Comparison of ENCODE assay signal across 15 mouse cellular contexts in the genomic region with DNA sequence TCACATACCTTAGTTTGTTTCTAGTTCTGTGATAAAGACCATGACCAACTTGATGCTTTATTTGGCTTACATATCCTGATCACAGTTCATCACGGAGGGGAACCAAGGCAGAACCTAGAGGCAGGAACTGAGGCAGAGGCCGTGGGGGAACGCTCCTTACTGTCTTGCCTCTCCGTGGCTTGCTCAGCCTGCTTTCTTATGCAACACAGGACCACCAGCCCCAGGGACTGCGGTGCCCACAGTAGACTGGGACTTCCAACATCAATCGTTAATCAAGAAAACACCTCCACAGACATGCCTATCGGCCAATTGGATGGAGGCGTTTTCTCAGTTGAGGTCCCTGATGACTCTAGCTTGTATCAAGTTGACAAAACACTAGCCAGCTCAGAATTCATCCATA.
"Had no signal": no experiment of that assay in that cellular context is flagged by ENCODE, and none has a peak within 500 bp of the region (broad histone marks: within the 10 kb centered on the region; RNA-seq: fewer than 3 reads in every experiment).

No protein-coding gene starts in this region.

- DNase-seq: cerebellum, adult 8-10 months; cerebellum, adult 9-10 months; cerebellum, adult 9-11 months; cerebellum, postnatal 10 days; cerebellum, postnatal 14 days; cerebellum, postnatal 25 days; cerebellum, postnatal 36 days; embryo, embryonic 11 days; forebrain, postnatal 0 days; gastrocnemius, adult 2 months; gastrocnemius, postnatal 10 days; gastrocnemius, postnatal 14 days; gastrocnemius, postnatal 25 days; gastrocnemius, postnatal 36 days; heart, adult 18-20 months had no signal
